Mouse (Mus musculus): ENCODE measurements around the gene Tmem256.
A peak's percentile ranks its signal among the peaks of the same experiment; 100 is the strongest.

Tmem256 gene

DNA sequence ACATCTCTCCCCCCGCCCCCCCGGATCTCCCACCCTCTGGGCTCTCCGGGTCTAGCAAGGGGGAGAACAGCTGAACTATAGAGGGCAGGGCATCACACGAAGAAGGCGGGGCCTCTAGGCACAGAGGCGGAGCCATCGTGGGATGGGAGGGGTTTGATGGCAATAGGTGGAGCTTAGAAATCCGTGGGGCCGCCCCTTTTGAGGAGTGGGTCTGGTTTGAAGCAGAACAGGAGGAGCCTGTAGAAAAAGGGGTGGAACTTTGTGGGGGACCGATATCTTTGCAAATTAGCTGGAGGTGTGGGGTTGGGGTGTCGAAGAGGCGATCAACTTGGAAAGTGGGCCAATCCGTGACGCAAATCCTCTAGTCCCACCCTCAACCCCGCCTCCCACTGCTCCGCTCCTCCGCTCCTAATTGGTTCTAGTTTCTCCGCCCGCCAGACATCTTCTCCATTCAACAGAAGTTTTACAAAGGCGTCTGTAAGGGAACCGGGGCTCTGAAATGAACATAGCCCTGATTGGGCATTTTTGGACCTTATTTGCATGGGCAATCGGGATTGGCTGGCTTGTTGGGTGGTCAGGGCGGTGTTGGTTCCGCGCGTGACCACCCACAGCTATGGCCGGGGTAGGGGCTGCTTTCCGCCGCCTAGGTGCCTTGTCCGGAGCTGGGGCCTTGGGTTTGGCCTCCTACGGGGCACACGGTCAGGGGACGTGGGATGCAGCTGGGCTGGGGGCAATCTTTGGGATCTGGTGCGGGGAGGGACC lies at the start of gene Tmem256:
Gene Tmem256 (plus strand): TSS at position 563 of the 762 bp plus-strand sequence.
- DNase-seq (ENCODE audit: low read depth), result peak; percentile 98

- no peak for DNase-seq (ENCODE audit: low read depth)
Observed at GRCm38 (mm10) chr11:69789431-69789830, 48.9 kb upstream of the Tmem256 start.

- DNase-seq (ENCODE audit: low read depth), result no peak
Observed at GRCm38 (mm10) chr11:69791420-69791819, 46.9 kb upstream of the Tmem256 start.

DNA sequence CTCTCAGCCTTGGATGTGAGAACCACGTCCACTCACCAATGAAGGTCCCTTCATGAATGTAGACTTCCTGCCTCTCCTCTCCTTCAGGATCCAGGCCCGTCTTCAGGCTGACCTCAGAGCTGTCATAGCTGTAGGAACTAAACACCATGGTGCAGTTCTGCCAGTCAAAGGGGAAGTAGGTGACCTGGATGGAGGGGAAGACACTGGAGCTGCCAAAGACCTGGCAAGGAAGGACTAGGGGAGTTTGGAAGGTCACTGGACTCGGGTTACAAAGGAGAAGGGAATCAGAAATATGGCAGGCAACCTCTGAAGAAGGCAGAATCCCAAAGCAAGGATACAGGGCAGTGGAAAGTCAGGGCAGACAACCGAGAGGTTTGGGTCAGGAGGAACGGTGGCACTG lies 44.9 kb upstream of the Tmem256 start:
- DNase-seq (ENCODE audit: low read depth), result no peak

GRCm38 (mm10) chr11:69795168-69795982 lies 42.9 kb upstream of the Tmem256 start, which contains the start of gene Chrnb1:
TSS of gene Chrnb1 (minus strand) at chr11:69795943.
- DNase-seq (ENCODE audit: low read depth), result peak; percentile 96

- peak; percentile 52 for DNase-seq (ENCODE audit: low read depth)
Observed at GRCm38 (mm10) chr11:69795983-69796435, 42.3 kb upstream of the Tmem256 start.

DNA sequence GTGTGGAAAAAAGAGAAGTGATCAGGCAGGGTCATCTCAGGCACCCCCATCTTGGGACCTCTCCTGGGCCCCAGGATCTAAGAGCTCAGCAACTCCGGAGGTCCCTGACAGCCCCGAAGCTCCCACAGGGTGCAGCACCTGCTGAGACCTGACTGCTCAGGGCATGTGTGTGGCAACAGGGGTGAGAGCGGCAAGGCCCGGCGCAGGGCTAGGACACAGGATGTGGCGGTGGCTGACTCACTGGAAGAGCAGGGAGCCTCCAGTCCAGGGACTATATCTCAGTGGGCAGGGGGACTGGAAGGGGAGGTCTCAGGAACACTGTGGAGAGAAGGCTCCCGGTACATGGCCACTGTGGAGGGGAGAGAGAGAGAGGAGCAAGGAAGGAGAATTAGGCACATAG lies 40.4 kb upstream of the Tmem256 start:
- peak; percentile 21 for DNase-seq (ENCODE audit: low read depth)

GRCm38 (mm10) chr11:69799394-69800137 lies 38.7 kb upstream of the Tmem256 start:
- DNase-seq (ENCODE audit: low read depth), result peak; percentile 36

DNA sequence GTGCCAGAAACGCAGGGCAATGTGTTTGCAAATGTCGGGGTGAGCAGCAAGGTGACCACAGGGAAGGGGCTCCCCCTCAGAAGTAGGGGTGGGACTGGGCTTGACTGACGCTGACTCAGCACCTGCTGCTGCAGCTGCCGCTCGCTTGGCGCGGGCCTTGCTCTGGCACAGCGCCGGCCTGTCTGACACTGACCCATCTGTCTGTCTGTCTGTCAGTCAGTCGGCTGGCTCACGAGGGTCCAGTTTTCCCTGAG lies 38.2 kb upstream of the Tmem256 start:
- DNase-seq (ENCODE audit: low read depth), result no peak

GRCm38 (mm10) chr11:69800392-69801197 lies 37.7 kb upstream of the Tmem256 start:
- peak; percentile 42 for DNase-seq (ENCODE audit: low read depth)

GRCm38 (mm10) chr11:69801379-69801977 lies 36.8 kb upstream of the Tmem256 start, which contains the start of gene Fgf11:
TSS of gene Fgf11 (minus strand) at chr11:69801857.
- DNase-seq (ENCODE audit: low read depth), result peak; percentile 36

GRCm38 (mm10) chr11:69802648-69803105 lies 35.6 kb upstream of the Tmem256 start:
- DNase-seq (ENCODE audit: low read depth), result peak; percentile 77

GRCm38 (mm10) chr11:69803328-69803727 lies 35.0 kb upstream of the Tmem256 start:
- no peak for DNase-seq (ENCODE audit: low read depth)

GRCm38 (mm10) chr11:69803786-69804651 lies 34.3 kb upstream of the Tmem256 start:
- DNase-seq (ENCODE audit: low read depth), result peak; percentile 79

- no peak for DNase-seq (ENCODE audit: low read depth)
Observed at GRCm38 (mm10) chr11:69804652-69804940, 33.7 kb upstream of the Tmem256 start.

GRCm38 (mm10) chr11:69804972-69805909 lies 33.1 kb upstream of the Tmem256 start, which contains the start of gene Tmem102:
TSS of gene Tmem102 (minus strand) at chr11:69805624.
- DNase-seq (ENCODE audit: low read depth), result no peak

DNA sequence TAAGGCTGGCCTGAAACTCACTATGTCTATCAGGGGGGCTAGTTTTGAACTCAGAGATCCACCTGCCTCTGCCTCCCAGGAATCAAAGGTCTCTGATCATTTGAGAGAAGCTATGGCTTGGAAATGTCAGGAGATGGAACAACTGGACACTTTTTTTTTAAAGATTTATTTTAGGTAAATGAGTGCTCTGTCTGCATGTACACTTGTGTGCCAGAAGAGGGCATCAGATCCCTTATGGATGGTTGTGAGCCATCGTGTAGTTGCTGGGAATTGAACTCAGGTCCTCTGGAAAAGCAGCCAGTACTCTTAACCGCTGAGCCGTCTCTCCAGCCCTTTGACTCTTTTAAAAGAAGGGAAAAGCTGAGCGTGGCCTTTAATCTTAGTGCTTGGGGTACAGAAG lies 31.9 kb upstream of the Tmem256 start:
- DNase-seq (ENCODE audit: low read depth), result peak; percentile 24

DNA sequence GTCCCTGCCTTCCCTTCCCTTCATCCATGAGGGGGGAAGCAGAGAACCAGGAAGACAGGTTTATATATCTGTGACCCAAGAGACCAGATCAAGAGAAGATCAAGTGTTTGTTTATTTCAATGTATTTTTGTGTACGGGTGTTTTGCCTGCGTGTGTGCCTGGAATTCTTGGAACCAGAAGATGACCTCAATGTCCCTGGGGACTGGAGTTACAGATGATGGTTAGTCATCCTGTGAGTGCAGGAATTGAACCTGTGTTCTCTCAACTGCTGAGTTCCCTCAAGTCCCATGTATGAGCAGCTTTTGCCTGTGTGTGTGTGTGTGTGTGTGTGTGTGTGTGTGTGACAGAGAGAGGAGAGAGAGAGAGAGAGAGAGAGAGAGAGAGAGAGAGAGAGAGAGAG lies 30.7 kb upstream of the Tmem256 start:
- DNase-seq (ENCODE audit: low read depth), result no peak

DNA sequence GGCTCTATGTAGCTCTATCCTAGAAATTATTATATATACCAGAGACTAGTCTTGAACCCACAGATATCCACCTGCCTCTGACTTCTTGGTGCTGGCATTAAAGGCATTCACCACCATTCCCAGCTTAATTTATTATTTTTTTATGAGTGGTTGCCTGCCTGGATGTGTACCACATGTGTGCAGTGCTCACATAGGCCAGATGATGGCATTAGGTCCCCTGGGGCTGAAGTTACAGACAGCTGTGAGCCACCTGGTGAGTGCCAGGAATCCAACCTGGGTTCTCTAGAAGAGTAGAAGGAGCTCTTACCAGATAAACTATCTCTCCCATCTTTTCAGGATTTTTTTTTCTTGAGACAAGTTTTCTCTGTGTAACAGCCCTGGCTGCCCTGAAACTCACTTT lies 28.0 kb upstream of the Tmem256 start:
- DNase-seq (ENCODE audit: low read depth), result no peak

All from induced T-regulatory cell, adult 2 months (primary cell).